Mouse (Mus musculus): ENCODE data around the gene Letm1. TPM values are rescaled to one million over a fixed set of nuclear protein-coding genes. Genes with fewer than 3 reads are reported as not detected.

The Letm1 gene
- polyA plus RNA-seq (2016; fragmentation: Nextera tagmentation; extraction: Ambion mirVana): 56.3 and 59.8 TPM in 2 replicates

DNA sequence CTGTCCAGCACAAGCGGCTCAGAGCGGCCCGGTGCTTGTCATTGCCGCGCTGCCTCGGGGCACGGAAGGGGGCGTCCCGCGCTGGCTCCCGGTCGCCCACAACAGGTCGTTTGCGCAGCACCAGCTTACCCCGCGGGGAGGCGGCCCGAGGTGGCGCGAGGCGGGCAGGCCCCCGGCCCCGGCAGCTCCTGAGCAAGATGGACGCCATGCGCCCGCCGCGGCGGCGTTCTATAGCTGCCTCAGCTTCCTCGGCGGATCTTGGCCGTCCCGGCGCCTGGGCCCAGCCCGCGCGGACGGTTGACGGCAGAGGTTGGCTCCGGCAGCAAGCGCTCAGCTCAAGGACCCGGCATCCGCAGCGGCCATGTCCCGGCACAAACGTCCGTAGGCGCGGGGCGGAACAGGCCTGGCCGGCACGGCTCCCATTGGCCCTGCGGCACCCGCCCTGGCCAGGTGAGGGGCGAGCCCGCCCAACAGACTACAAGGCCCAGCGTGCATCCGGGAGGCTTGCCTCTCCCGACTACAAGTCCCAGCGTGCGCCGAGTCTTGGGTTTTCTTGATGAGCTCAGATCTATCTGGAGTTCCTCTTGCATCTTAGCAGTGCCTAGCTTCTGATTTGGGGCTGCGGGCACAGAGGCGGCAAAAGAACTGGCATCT is at the start of gene Letm1:
Letm1 (minus strand) TSS at position 473 of the 654 bp plus-strand sequence.
- under 1% methylated on average over 65 of the region's 65 CpGs for WGBS
- DNase-seq (ENCODE audit: low spot score): peak; percentile 97
- H3K27me3 ChIP-seq (replicated peaks; ENCODE audit: low read depth, poor library complexity, severe bottlenecking): no peaks in the 10 kb centered on the region
- peaks cover 32% of the 10 kb centered on the region for H3K4me1 ChIP-seq
- peak within 1 kb of the TSS; percentile 94 for H3K27ac ChIP-seq (replicated peaks)
- no peaks in the 10 kb centered on the region for H3K9me3 ChIP-seq
- peaks cover 12% of the 10 kb centered on the region for H3K36me3 ChIP-seq (replicated peaks)
- peak within 1 kb of the TSS; percentile 92 for H3K4me3 ChIP-seq

DNA sequence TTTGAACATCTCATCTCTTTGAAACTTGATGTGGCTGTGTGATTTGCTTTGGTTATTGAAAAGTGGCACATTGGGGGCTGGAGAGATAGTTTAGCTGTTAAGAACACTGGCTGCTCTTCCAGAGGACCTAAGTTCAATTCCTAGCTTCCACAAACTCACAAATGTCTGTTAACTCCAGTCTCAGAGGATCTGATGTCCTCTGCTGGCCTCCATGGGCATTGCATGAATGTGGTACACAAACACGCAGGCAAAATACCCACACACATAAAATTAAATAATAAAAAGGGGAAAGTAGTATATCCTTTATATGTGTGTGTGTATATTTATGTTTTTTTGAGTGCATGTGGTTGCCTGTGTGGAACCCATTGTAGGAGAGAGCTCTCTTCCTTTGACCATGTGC is 48.2 kb upstream of the Letm1 start:
- 0 out of 2 replicates have a peak, but pooled peaks cover 3% of the 10 kb centered on the region for H3K4me1 ChIP-seq
- no peak overlapping the region for H3K4me3 ChIP-seq
- peaks cover 45% of the 10 kb centered on the region for H3K36me3 ChIP-seq (replicated peaks)
- no peaks in the 10 kb centered on the region for H3K27me3 ChIP-seq (replicated peaks; ENCODE audit: low read depth, poor library complexity, severe bottlenecking)
- 75% methylated on average over 1 of the region's 1 CpGs for WGBS
- no peak overlapping the region for H3K27ac ChIP-seq (replicated peaks)
- DNase-seq (ENCODE audit: low spot score): no peak
- no peaks in the 10 kb centered on the region for H3K9me3 ChIP-seq

DNA sequence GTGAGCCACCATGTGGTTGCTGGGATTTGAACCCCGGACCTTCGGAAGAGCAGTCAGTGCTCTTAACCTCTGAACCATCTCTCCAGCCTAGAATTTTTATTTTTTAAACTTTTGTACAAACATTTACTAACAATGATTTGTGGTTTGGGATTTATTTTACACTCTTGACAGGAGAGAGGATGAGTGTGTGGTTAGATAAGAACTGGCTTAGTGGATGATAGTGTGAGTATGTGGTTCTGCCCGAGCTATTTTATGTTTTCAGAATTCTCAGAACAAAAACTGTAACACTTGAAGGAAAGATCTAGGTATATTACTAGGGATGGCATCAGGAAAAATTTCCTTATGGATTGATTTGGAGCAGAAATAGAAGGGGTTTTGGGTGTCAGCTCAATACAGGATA is 47.3 kb upstream of the Letm1 start:
- no peak overlapping the region for H3K27ac ChIP-seq (replicated peaks)
- H3K4me1 ChIP-seq: peaks cover 7% of the 10 kb centered on the region; the same call in 1 of the 2 replicates
- no peak overlapping the region for H3K4me3 ChIP-seq
- no peaks in the 10 kb centered on the region for H3K9me3 ChIP-seq
- 97% methylated on average over 3 of the region's 3 CpGs for WGBS
- peaks cover 51% of the 10 kb centered on the region for H3K36me3 ChIP-seq (replicated peaks)
- no peak for DNase-seq (ENCODE audit: low spot score)
- H3K27me3 ChIP-seq (replicated peaks; ENCODE audit: low read depth, poor library complexity, severe bottlenecking): no peaks in the 10 kb centered on the region

DNA sequence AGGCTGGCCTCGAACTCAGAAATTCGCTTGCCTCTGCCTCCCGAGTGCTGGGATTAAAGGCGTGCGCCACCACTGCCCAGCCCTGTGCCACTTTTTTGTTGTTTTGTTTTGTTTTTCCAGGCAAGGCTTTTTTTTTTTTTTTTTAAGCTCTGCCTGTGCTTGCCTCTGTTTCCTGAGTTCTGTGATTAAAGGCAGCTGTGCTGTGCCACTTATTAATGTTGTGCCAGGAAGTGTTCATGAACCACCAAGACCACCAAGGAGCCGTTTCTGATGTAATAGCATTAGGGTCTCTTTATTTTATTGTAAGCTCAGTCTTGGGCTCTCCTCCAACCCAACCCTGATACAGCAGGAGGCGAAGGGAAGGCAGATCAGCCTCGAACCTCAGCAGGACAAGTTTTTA is 45.5 kb upstream of the Letm1 start:
- H3K27ac ChIP-seq (replicated peaks): no peak overlapping the region
- WGBS: 91% methylated on average over 8 of the region's 8 CpGs
- DNase-seq (ENCODE audit: low spot score): no peak
- no peaks in the 10 kb centered on the region for H3K27me3 ChIP-seq (replicated peaks; ENCODE audit: low read depth, poor library complexity, severe bottlenecking)
- H3K36me3 ChIP-seq (replicated peaks): peaks cover 60% of the 10 kb centered on the region
- no peak overlapping the region for H3K4me3 ChIP-seq
- H3K9me3 ChIP-seq: no peaks in the 10 kb centered on the region
- H3K4me1 ChIP-seq: peaks cover 23% of the 10 kb centered on the region

DNA sequence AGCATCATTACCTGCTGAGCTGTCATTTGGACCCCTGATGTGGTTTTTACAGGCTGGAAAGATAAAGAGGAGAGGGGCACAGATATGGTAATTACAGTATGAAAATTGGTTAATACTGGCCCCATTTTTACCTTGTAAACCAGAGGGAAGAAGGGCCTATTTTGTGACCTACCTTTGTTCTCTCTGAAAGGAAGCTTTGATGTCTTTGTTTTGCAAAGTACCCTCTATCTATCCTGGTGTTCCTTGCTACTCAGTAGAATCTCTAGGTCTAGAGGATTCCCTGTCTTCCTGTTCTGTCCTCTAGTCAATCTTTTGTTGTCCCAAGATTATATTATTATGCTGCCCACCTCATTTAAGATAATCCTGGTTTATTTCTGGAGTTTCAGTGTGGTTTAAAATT is 43.4 kb upstream of the Letm1 start:
- H3K27me3 ChIP-seq (replicated peaks; ENCODE audit: low read depth, poor library complexity, severe bottlenecking): no peaks in the 10 kb centered on the region
- no peak for DNase-seq (ENCODE audit: low spot score)
- H3K9me3 ChIP-seq: no peaks in the 10 kb centered on the region
- peaks cover 37% of the 10 kb centered on the region for H3K4me1 ChIP-seq
- H3K36me3 ChIP-seq (replicated peaks): peaks cover 47% of the 10 kb centered on the region
- H3K4me3 ChIP-seq: no peak overlapping the region
- H3K27ac ChIP-seq (replicated peaks): no peak overlapping the region

DNA sequence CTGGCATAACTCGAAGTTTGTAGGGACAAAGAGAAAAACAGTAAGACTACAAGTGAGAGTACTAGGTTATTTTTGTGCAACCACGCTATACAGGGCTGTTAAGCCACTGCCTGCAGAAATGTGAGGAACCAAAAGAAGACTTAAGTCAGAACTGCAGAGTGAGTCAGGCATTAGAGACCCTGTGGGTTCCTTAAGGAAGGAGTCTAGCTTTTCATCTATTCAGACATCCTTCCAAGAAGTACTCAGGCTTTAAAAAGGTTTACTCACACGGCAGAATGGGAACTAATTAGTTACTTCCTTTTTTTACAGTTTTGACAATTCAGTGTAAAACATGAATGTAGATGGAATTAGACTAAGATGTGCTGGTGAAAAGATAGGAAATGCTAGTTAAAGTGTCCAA is 39.8 kb upstream of the Letm1 start:
- Histone ChIP-seq H3K27ac (replicated peaks) (no peak overlapping the region), H3K4me3 (peak overlapping the region; percentile 99), H3K27me3 (replicated peaks; ENCODE audit: low read depth, poor library complexity, severe bottlenecking) (no peaks in the 10 kb centered on the region), H3K9me3 (no peaks in the 10 kb centered on the region), H3K4me1 (peaks cover 62% of the 10 kb centered on the region), H3K36me3 (replicated peaks) (peaks cover 34% of the 10 kb centered on the region)
- DNase-seq (ENCODE audit: low spot score): no peak
- 43% methylated on average over 3 of the region's 3 CpGs for WGBS

DNA sequence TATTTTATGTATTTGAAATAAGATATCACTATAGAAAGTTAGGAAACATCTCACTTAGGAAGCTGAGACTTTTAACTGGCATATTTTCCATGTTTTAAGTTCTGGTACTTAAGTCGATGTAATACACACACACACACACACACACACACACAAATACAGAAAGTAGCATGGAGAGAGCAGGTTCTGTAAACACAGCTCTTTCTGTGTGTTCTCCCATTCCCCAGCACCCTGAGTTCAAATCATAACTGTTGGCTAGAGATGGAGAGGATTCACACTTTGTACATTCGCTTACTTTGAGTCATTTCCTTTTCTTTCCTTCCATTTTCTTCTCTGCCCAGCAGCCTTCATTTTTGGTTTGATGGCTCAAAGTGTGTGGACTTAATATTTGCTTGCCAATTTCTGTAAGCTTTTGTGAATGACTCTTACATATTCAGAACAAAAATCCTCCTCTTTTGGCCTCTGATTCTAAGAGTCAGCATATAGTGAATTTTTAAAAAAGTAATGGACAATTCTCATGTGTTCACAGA is 39.3 kb upstream of the Letm1 start:
- peak overlapping the region; percentile 100; the same call in 1 of the 2 replicates for H3K27ac ChIP-seq (replicated peaks)
- no peaks in the 10 kb centered on the region for H3K27me3 ChIP-seq (replicated peaks; ENCODE audit: low read depth, poor library complexity, severe bottlenecking)
- H3K4me3 ChIP-seq: peak overlapping the region; percentile 99
- DNase-seq (ENCODE audit: low spot score): no peak
- 52% methylated on average over 2 of the region's 2 CpGs for WGBS
- no peaks in the 10 kb centered on the region for H3K9me3 ChIP-seq
- peaks cover 64% of the 10 kb centered on the region for H3K4me1 ChIP-seq
- peaks cover 29% of the 10 kb centered on the region for H3K36me3 ChIP-seq (replicated peaks)

DNA sequence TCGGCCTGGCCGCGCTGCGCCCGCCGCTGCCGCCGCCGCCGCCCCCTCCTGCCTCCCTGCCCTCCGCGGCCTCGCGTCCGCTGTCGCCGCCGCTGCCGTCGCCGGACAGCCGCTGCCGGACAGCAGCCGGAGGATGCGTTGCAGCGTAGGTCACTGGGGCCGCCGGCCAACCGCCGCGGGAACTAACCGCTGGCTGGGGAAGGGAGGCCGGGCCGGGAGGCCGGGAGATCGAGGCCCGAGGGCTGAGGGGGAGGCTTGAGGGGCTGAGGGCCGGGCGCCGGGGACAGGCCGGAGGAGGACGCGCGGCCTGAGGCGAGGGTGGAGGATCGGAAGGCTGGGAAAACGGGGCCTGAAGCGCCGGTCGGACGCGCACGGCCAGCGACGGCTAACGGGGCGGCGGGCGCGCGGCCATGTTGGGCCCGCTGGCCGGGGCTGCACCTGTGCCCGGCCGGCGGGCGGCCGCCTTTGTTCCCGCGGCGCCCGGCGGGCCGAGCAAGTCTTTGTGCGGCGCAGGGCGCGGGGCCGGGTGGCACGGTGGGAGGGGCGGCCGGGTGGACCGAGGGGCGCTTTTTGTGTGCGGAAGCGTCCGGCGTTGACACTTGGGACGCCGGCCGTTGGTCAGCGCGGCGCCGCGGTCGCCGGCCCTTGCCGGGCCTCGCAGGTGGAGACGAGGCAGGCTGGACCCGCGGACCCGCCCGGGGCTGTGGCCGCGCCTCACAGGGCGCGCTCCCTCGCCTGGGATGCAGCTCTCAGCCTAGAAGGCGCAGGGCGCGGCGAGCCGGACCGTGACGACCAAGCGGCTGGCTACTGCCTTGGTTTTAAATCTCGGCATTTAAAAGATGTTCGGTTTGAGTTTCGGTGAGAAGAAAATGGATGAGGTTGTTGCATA is 38.4 kb upstream of the Letm1 start:
- Histone ChIP-seq H3K9me3 (no peaks in the 10 kb centered on the region), H3K4me3 (peak overlapping the region; percentile 99), H3K27me3 (replicated peaks; ENCODE audit: low read depth, poor library complexity, severe bottlenecking) (no peaks in the 10 kb centered on the region), H3K4me1 (peaks cover 61% of the 10 kb centered on the region), H3K27ac (replicated peaks) (peak overlapping the region; percentile 100), H3K36me3 (replicated peaks) (peaks cover 24% of the 10 kb centered on the region)
- 2% methylated on average over 121 of the region's 121 CpGs for WGBS
- peak; percentile 76 for DNase-seq (ENCODE audit: low spot score)

DNA sequence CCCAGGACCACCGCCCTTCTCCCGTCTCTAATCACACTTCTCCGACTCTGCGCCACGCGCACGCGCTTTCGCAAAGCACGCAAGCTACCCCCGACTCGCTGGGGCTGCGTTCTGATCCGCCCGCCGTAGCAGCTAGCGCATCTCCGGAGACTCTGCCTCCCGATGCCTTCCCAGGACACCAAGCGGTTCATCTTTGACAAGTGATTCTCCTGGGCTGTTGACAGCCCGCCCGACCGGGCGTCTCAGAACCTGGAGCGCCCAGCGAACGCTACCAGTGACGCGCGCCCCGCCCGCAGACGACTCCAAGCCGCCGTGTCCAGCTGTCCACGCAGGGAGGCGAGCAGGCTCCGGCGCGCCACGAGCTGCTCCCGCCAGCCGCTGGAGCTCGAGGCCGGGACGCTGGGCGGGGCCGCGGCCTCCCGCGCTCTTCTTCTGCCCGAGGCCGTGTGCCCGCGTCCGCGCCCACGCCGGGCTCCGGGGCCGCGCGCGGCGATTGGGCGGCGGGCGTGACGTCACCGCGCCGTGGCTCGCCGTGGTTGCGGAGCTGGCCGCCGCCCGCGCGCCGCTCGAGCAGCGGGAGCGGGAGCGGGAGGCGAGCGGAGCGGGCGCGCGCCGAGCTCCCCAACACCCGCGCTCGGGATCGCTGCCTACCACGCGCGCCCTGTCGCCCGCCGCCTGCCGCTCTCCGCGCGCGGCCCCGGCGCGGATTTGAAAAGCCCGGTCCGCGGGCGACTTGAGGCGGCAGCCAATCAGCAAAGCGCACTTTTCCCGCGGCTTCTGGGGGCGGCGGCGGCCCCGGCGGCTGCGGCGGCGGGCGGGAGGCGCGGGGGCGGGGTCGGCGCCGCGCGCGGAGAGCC is 37.5 kb upstream of the Letm1 start, which contains the start of gene Nsd2:
Nsd2 (plus strand) TSS at position 850 of the 857 bp plus-strand sequence.
- Histone ChIP-seq H3K36me3 (replicated peaks) (peaks cover 16% of the 10 kb centered on the region), H3K27me3 (replicated peaks; ENCODE audit: low read depth, poor library complexity, severe bottlenecking) (no peaks in the 10 kb centered on the region), H3K27ac (replicated peaks) (peak within 1 kb of the TSS; percentile 100), H3K4me1 (peaks cover 58% of the 10 kb centered on the region), H3K9me3 (no peaks in the 10 kb centered on the region), H3K4me3 (peak within 1 kb of the TSS; percentile 99)
- WGBS: 2% methylated on average over 136 of the region's 136 CpGs
- DNase-seq (ENCODE audit: low spot score): peak; percentile 91

DNA sequence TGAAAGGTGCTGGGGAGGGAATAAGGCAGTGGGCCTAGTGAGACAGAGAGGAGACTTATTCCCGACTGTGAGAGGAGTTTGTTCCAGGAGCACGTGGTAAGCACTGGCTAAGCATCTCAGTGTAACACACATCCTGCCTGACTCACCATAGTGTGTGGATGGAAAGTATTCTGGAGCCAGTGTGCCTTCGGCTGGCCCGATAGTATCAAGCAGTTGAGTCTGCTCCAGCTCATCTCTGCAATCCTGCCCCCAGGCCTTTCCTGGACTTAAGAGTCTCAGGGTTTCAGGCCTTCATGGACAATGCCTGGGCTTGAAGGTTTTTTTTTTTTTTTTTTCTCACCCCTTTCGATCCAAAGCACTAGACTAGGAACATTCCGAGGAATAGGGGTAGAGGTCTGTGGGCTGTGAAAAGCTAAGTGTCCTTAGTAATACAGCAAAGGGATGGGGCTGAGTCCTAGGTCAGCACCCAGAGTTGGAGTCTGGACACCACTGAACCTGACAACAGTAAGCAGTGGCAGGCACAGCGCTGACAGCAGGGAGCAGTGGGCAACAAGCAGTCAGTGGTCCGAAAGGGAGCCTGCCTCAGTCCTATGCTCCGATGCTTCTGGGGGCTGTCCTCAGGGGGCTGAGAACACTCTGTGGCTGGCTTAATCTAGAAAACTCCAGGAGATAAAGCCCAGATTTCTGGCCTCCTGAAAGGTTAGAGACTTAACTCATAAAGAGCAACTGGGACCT is 36.7 kb upstream of the Letm1 start:
- peaks cover 50% of the 10 kb centered on the region for H3K4me1 ChIP-seq
- H3K36me3 ChIP-seq (replicated peaks): peaks cover 8% of the 10 kb centered on the region
- H3K4me3 ChIP-seq: peak overlapping the region; percentile 99
- WGBS: 9% methylated on average over 9 of the region's 9 CpGs
- H3K27me3 ChIP-seq (replicated peaks; ENCODE audit: low read depth, poor library complexity, severe bottlenecking): no peaks in the 10 kb centered on the region
- H3K9me3 ChIP-seq: no peaks in the 10 kb centered on the region
- H3K27ac ChIP-seq (replicated peaks): peak overlapping the region; percentile 100
- peak; percentile 35 for DNase-seq (ENCODE audit: low spot score)

DNA sequence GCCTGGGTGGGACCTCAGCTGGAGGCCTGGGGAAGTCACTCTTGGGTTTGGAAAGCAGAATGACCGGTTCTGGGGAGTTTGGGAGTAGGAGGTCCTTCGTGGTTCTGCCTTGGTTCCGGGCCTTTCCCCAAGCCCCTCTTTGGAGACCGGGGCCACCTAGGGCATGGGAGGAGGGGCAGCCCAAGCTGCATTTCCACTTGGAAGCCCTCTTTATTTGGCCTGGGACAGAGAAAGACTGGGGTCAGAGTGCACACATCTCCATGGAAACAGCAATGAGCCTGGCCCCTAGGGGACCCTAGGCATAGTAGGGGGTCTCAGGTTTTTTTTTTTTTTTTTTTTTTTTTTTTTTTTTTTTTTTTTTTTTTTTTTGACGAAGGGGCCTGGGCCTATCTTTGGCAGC is 35.5 kb upstream of the Letm1 start:
- Histone ChIP-seq H3K4me1 (peaks cover 40% of the 10 kb centered on the region), H3K9me3 (no peaks in the 10 kb centered on the region), H3K27ac (replicated peaks) (peak overlapping the region; percentile 100), H3K36me3 (replicated peaks) (no peaks in the 10 kb centered on the region), H3K4me3 (peak overlapping the region; percentile 30; the same call in 1 of the 2 replicates), H3K27me3 (replicated peaks; ENCODE audit: low read depth, poor library complexity, severe bottlenecking) (no peaks in the 10 kb centered on the region)
- DNase-seq (ENCODE audit: low spot score): peak; percentile 48
- WGBS: 7% methylated on average over 5 of the region's 5 CpGs

Measured in embryonic facial prominence, embryonic 10.5 days (tissue).